Mouse (Mus musculus) gastrocnemius, postnatal 36 days (tissue): ENCODE results near the gene Gna11. TPM values are rescaled to one million over a fixed set of nuclear protein-coding genes. Genes with fewer than 3 reads are reported as not detected.
A peak's percentile ranks its signal among the peaks of the same experiment; 100 is the strongest.

ENCODE experiments used
- DNase-seq, 2 experiments: peaks; one replicate each; pipeline ENCODE4 v3.0.0; 2022
- intact Hi-C: fragments of 180-260 bp; cut with DNase I; formaldehyde crosslinking; loops from one replicate; pipeline ENCODE4 v1.15.1; 2025
- total RNA-seq, 2 experiments: library from RNA; stranded (reverse); gene quantifications; 2 replicates each; pipeline ENCODE4 v1.2.3; 2021

Gene Gna11
- total RNA-seq, 2 experiments from 2014 or later, result 23.6 TPM

- intact Hi-C loops, result loop anchor here (2.0 to 5.0 kb wide), 2 partner anchors 30 to 84 kb away; partner anchors contain the start of gene Tle6
- peak; percentile 55 to 67 for DNase-seq
These were observed 26.4 kb downstream of the Gna11 start for GRCm38 (mm10) chr10:81518546-81518945.

- no peak for DNase-seq
- intact Hi-C loops, result loop anchor here (5.0 kb wide), 1 partner anchor 85 kb away; the partner anchor contains the start of gene Tle6
These were observed 27.8 kb downstream of the Gna11 start for GRCm38 (mm10) chr10:81517227-81517626.

DNA sequence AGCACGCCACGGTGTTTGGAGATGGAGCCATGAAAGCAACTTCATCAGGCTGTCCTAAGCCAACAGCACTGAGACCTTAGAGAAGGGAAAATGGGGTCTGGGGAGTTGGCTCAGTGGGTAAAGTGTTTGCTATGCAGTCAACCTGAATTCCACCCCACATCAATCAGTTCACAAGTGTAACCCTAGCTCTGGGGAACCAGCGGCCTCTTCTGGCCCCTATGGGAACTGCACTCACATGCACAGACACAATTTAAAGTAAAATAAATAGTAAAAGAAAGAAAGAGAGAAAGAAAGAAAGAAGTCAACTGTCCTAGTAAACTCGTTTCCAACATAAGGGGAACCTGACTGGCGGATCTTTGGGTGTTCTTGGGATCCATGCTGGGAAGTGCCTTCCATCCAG, 31.2 kb downstream of the Gna11 start:
- DNase-seq, result no peak
- intact Hi-C loops, result no loop called here

- no peak for DNase-seq
- intact Hi-C loops, result no loop called here
These were observed 34.7 kb downstream of the Gna11 start for GRCm38 (mm10) chr10:81510246-81510810.

- intact Hi-C loops, result no loop called here
These were observed 37.1 kb downstream of the Gna11 start for GRCm38 (mm10) chr10:81507691-81508489.

DNA sequence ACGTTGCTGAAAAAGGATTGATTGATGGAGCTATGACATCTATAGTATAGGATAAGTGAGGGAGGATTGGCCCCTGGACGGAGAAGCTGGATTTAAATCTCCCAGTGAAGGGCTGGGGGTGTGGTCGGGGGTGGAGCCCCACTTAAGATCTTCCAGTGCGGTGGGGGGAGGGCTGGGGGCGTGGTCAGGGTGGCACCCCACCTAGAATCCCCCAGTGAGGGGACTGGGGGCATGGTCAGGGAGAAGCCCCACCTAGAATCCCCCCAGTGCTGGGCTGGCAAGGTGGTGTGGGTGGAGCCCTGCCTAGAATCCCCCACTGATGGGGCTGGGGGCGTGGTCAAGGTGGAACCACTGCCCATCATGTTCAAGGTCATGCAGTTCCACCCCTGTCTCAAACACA, 37.9 kb downstream of the Gna11 start:
- intact Hi-C loops, result no loop called here
- DNase-seq, result no peak

More at GRCm38 (mm10) chr10:81507691-81508489, 37.1 kb downstream of the Gna11 start:
- no peak for DNase-seq

DNA sequence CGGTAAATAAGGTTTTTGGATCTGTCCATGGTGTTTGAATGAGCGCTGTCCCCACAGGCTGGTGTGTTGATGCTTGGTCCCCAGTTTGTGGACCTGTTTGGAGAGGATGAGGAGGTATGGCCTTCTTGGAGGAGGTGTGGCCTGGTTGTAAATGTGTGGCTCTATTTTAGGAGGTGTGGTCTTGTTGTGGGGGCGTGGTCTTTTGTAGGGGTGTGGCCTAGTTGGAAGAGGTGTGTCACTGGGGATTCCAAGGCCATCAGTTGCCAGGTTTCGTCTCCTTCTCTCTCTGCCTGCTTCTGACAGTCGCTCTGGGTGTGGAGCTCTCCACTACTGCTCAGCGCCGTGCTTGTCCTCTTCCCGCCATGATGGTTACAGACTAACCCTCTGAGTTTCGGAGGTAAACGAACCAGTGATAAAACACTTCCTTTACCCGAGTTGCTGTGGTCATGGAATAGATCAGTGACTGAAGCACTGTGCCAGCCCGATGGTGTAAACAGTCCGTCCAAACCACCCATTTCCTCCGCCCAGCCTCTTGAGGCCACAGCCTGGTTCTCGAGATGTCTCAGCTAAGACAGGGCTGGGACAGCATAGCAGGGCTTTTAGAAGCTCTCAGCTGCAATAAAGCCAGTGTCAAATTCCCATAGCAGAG, 39.9 kb downstream of the Gna11 start:
- no peak for DNase-seq
- intact Hi-C loops, result no loop called here

DNA sequence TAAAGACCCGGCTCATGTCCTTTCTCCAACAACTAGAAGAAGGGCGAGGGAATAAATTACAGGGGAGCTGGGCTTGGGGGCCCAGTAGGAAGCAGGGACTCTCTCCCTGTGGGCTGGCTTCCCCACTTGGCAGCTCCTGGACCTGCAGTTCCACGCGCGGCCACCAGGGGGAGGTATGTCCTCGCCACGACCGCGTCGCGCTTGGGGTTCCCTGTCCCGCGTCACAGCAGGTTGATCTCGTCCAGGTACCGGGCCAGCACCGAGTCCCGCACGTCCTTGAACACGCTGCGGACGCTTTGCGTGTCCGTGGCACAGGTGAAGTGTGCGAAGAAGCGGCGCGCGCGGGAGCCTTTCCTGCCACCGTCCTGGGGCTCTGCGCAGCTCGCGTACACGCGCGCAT, 42.3 kb downstream of the Gna11 start:
- intact Hi-C loops, result loop anchor here (2.0 kb wide), 2 partner anchors 24 to 50 kb away; no protein-coding TSS in a partner anchor

DNA sequence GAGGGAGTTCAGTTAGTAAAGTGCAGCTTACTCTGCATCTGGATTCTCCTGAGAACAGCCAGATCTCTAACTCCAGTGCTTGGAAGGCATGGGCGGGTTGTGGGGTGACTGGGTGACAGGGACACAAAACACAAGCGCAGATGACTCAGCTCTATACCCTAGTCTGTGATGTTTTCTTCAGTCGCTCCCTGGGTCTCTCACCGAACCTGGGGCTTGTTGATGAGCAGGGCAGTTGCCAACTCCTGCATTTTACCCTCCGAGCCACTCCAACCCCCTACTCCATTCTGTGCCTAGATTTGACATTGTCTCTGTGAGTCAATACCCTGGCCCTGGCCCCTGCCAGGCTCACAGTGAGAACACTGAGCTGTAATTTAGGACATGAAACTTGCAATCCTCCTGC, 43.1 kb downstream of the Gna11 start:
- intact Hi-C loops, result loop anchor here (2.0 kb wide), 2 partner anchors 25 to 51 kb away; no protein-coding TSS in a partner anchor
- no peak for DNase-seq

More for the DNA sequence above, 42.3 kb downstream of the Gna11 start:
- peak; percentile 82 to 90 for DNase-seq

GRCm38 (mm10) chr10:81500032-81500431, 45.0 kb downstream of the Gna11 start, which contains the start of gene S1pr4:
Gene S1pr4, minus strand, starts transcription at chr10:81500132.
- intact Hi-C loops, result no loop called here

DNA sequence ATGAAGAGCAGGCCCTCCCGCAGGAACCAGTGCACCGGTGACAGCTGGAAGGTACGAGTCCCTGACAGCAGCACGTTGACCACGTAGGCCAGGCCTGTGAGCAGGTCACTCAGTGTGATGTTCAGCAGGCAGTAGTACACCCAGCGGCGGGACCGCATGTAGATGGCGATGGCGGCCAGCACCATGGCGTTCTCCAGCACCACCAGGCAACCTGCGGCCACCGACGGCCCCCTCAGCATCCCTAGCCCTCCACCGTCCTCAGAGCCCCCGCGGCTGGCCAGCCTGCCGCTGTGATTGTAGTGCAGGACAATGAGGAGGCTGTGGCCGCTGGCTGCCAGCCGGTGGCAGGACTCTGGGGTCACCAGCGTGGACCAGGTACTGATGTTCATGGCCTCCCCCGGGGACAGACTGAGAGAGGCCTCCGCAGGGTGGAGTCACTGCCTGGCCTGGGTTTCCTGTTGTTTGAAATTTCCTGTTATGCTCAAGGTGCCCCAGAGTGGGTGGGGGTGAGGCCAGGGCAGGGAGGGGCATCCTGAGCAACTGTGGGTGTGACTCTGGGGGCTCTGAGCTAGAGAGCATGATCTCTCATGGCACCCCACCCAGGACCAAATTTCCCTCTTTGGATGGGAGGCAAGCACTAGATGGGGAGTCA, 45.6 kb downstream of the Gna11 start:
- intact Hi-C loops, result loop anchor here (5.0 kb wide), 1 partner anchor 103 kb away; the partner anchor contains the start of gene Tle6
- DNase-seq, result no peak

More at GRCm38 (mm10) chr10:81500032-81500431, 45.0 kb downstream of the Gna11 start, which contains the start of gene S1pr4:
- DNase-seq, result no peak

GRCm38 (mm10) chr10:81498316-81499249, 46.4 kb downstream of the Gna11 start:
- DNase-seq, result no peak
- intact Hi-C loops, result loop anchor here (5.0 kb wide), 1 partner anchor 104 kb away; the partner anchor contains the start of gene Tle6

DNA sequence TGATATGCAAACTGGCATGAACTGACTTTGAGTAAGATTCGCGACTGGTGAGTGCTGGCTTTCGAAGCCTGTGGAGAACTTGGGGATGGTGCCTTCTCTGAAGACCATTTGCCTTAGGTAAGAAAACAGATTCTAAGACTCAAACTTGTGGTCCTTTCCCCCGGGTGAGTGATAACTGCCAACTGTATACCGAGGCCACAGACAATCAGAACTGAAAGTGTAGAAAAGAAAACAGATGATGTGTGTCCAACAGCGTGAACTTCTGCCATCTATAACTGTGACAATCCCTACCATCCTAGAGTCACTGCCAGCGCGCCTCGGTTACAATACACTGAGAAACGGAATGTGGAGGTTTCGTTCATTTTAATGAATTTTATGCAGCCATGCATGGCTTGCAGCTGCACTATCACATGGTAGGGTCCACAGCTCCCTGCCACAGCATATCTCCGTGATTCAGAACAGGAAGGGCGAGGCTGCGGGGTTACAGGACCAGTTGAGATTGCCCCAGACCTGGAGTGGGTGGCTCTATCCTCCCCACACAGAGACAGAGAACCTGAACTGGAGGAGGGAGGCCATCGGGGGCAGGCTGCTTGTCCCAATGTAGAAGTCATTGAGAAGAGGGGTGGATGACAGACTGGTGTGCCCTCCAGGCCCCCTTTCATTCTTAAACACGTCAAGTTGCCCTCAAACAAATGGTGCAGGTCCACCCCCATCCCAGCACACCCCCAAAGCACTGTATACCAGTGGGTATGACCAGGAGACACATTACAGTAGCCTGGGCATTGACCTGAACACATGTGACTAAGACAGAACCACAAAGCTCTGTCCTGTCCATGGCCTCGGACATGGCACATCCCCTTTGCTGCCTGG, 47.4 kb downstream of the Gna11 start:
- no peak for DNase-seq
- intact Hi-C loops, result loop anchor here (5.0 kb wide), 1 partner anchor 105 kb away; the partner anchor contains the start of gene Tle6

- intact Hi-C loops, result loop anchor here (5.0 kb wide), 1 partner anchor 105 kb away; the partner anchor contains the start of gene Tle6
These were observed 48.0 kb downstream of the Gna11 start for GRCm38 (mm10) chr10:81496969-81497368.

DNA sequence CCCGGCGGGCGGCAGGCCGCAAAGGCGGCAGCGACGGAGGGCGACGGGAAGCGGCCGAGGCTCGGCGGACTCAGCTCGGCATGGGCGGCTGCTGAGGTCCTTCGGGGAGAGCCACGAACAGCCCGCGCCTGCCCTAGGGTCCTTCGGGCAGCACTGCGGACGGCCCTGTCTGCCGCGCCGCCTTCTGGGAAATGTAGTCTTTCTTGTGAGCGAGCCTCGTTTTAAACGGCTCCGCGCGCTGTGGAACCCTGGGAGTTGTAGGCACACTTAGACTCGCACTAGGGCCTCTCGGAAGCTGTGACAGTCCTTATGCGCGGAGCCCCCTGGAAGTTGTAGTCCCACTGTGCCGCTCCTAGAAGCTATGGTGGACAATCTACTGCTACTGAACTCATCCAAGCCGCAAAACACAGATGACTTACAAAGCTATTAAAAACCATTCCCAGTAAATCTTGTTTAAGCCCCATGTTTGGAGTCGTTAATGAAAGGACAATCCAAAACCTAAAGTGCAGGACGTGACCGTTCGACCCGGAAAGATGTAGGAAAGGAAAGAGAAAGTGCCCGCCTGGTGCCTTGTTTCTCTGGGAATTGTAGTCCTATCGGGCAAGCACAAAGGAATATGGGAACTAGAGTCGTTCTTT, 48.6 kb downstream of the Gna11 start, which contains the start of gene Ncln:
Gene Ncln (minus strand): TSS at position 129 of the 638 bp plus-strand sequence.
- intact Hi-C loops, result loop anchor here (5.0 kb wide), 1 partner anchor 106 kb away; the partner anchor contains the start of gene Tle6
- peak; percentile 95 to 96 for DNase-seq

More at GRCm38 (mm10) chr10:81496969-81497368, 48.0 kb downstream of the Gna11 start:
- no peak for DNase-seq

GRCm38 (mm10) chr10:81495616-81496263, 49.2 kb downstream of the Gna11 start:
- DNase-seq, result no peak
- intact Hi-C loops, result loop anchor here (5.0 kb wide), 1 partner anchor 107 kb away; the partner anchor contains the start of gene Tle6

DNA sequence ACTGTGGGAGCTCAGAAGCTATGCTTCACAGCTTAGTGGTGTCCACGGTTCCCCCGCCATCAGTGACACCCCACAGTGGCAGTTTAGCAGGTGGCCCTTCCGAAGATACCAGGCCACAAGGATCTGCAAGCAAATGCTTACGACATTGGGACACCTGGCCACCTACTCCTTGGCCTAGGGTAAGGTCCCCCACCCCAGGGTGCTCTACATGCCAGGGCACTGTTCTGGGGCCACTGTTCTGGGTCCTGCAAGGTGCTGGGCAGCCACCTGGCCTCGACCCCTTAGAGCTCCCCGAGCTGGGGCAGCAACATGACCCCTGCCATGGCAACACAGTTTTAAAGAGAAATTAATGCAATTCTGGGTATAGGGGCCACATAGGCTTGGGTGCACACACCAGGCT, 49.8 kb downstream of the Gna11 start:
- intact Hi-C loops, result loop anchor here (5.0 kb wide), 1 partner anchor 107 kb away; the partner anchor contains the start of gene Tle6
- no peak for DNase-seq
